Mouse (Mus musculus) kidney, adult 18-20 months (tissue): Measurements from ENCODE around the gene 1700029J07Rik.

Experiments used
- DNase-seq: peaks from one replicate; pipeline ENCODE4 v3.0.0; 2021

1700029J07Rik gene

DNA sequence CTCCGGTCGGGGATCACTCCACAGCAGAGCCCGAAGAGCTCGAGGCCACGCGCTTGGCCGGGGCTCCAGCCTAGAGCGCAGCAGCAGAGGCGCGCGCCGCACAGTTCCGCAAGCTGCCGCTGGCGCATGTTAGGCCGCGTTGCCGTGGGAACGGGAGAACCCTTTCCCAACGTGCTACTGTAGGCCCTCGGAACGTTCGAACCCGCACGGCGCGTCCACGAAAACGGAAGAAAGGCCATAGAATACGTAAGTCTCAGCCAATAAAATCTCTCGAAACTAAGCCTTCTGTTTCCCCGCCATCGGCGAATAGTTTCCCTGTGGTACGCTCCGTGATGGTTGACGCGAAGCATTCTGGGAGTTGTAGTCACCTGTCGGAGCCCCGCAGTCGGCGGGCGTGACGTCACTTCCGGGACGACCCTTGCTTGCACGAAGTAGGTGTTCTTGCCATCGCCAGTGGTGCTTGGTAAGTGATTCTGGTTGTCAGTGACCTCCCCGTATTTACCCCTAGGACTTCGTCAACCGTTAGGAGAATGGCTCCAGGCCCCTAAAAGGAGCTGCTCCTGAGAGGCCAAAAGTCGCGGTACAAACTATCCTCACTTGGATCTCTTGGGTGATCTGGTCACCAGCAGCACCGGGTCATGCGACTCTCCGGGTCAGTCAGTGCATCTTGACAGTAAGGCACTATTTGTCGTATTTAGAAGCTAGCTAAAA is at the start of gene 1700029J07Rik, which contains the start of gene Ufsp2:
Gene 1700029J07Rik, minus strand, starts transcription at position 127 of the 711 bp plus-strand sequence.
Gene Ufsp2, plus strand, starts transcription at position 403 of the 711 bp plus-strand sequence.
- peak; percentile 99 for DNase-seq

GRCm38 (mm10) chr8:46024392-46024791 is 49.3 kb upstream of the 1700029J07Rik start:
- no peak for DNase-seq

DNA sequence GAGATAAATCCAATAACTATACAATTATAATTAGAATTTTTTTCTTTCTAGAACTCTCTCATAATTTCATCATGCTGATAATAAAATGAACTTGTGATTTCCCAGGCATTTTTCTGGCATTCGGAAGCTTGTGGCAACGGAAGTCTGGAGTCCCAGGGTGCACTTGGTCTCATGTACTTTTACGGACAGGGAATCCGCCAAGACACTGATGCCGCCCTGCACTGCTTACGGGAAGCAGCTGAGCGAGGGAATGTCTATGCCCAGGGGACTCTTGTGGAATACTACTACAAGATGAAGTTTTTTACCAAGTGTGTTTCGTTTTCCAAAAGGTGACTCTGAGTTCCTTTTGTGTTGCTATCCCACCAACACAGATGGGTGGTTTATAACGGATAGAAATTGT is 47.7 kb upstream of the 1700029J07Rik start:
- DNase-seq = no peak

DNA sequence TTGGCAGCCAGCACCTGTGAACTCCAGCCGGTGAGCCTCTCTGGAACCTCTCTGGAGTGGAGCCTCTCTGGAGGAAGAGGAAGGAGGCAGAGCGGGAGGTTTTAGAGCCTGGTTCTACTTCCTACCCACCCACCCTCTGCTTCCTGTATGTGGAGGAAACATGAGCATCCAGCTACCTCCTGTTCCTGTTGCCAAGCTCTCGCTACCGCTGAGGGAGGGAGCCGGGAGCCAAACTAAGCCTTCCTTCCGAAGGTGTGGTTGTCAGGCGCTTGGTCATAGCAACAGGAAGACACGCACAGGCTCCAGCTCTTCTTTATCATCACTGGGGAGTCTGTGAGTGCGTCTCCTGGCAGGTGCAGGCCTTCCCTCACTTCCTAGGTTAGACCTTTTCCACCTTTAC is 47.2 kb upstream of the 1700029J07Rik start:
- no peak for DNase-seq

DNA sequence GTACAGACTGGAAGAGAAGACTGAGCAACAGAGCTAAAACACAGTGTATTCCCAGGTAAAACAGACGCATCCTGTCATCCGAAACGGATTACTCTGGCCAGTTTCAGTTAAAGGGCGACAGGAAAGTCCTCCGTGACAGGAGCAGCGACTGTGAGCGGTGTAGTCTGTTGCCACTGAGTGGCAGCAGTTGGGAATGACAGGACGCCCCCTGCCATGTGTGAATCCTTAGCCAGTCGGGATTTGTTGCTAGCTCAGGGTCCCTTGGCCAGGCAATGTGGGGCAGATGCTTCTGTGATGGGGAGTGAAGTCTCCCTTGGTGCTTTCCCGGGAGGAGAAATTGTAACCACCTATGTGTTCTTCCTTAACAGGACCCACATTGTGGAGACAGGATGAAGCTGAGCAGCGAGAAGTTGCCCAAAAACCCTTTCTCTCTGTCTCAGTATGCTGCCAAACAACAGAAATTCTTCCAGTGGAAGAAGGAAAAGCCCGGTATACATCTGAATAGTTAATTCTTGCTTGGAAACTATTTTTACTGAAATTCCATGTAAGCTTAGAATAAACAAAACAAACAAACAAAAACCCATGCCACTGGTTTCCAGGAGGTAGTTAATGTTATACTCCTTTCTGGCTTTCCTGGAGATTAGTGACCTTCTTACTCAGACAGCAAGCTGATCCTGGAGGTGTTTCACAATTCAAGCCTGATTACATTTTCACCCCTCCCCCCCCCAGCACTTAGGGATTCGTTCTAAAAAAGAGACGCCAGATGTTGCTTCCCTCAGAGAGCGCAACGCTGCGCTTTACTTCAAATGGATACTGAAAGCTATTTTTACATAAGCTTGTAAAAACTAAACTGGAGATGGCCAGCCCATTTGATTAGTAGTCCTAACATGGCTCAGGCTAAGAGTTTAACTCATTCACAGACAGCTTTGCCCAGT is 36.0 kb upstream of the 1700029J07Rik start:
- DNase-seq = peak; percentile 56

DNA sequence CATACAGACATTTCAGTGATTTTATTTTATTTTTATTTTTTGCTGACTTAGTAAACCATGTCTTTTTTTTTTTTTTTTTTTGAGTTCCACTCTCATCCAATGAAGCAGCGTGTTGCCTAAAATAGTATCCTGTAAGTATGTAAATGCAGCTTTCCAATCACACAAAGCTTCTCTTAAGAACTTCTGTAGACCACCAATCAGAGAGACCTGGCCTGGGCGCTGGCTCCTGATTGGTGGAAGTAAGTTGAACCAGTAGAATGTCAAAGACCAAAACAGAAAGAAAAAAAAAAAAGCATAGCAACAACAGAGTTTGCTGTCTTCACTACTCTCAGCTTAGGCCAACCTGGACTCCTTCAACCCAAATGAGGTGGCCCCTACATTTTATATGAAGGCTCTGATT is 35.3 kb upstream of the 1700029J07Rik start:
- no peak for DNase-seq

DNA sequence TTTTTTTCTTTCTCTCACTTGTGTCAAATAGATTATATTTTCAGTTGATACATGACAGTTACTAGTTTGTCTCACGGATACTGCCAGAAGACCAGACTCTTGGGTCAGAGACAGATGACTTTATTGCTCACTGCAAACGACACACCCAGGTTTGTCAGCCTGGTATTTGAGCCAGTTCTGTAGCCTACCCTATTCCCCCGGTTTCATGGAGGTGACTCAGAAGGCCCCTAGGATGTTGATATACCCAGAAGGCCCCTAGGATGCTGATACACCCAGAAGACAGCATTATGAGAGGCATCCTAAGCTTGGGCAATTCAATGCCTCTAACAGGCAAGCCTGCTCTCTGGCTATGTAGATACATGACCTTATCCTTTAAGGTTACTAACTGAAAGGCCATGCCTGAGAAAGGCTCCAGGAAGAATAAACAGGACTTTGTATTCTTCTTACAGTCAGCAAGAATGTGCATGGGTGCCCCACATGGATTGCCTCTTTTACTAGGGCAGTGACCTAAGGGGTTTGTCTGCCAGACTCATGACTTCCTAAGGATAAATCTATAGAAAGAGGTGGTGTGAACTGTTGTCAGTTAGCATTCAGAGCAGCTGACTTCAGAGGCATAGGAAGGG is 32.1 kb upstream of the 1700029J07Rik start:
- DNase-seq = no peak

DNA sequence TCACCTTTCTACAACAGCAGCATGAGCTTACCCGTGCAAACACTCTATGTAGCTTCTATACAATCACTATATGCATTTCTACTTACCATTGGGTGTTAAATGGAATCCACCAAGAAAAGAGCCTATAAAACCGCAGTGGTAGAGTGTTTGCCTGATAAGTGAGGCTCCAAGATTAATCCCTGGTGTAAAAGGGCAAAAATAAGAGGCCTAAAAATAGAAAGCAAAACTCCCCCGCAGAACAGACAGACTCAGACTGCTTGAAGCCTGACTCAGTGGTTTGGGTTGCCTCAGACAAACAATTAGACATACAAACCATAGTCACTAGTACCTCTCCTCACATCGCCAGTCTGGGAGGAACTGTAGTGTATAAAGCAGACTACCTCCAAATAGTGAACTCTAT is 30.5 kb upstream of the 1700029J07Rik start, which contains the start of gene Ankrd37:
Gene Ankrd37, minus strand, starts transcription at position 112 of the 400 bp plus-strand sequence.
- DNase-seq = no peak

DNA sequence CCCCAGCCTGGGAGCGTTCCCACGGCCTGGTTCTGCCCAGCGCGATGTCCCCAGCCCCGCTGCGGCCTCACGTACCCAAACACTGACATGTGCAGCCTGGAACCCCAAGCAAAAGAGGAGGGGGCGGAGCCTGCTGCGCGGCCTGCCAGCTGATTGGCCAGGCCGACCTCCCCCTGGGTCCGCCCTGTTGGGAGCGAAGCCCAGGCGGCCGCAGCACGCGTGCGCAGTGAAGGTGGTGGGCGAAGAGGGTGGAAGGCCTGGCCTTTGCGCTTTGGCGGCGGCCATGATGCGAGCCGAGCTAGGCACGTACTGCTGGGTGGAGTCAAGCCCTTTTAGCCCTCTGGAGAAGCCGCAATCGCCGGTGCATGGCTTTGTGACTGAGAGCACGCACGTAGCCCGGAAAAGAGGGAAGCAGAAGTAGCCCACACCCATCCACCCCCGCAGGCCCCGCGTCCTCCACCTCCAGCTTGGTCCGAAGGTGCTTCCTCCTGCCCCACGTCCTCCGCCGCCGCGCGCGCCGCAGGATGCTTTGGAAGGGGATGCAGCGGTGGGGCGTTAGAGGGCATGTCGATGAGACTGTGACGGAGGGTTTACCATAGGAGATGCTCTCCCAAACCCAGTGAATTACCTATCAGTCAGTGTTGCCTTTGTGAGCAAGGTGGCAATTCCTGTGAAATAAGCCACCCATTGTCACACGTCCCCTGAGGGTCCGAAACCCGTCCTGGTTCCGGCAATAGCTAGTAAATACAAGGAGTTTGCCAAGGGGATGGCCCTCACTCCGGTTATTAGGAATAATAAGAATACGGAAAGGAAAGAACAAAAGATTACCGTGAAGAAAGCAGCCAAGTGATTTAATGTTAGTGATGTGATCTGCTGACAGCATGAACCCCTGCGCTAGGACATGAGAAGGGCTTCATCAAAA is 25.0 kb upstream of the 1700029J07Rik start:
- peak; percentile 99 for DNase-seq

DNA sequence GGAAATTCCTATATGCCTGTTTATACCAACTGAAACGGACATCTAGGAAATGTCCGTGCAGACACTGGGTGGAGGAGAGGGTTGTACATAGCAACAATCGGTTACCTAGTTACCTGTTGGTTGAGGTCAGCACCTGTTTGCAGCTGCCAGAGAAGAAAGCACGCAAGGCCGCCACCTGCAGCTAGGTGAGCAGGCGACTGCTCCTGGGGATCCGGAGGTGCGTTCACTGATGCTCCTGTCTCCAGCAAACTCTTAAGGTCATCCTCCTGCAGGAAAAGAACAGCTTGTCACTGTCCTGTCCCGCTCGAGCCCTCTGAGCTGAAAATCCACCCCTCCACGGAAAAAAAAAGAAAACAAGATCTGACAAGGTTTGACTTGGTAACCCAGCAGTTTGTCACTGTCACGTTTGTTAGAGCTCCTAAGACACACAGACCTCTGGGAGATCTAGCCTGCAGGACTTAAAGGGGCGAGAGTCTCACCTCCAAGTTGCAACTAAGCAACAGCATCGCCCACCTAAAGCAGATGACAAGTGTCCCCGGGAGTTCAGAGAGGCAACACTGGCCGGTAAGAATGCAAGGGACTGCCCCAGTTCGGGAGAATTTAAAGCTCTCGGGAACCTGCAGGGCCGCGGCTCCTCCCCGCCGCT is 24.2 kb upstream of the 1700029J07Rik start, which contains the start of gene Lrp2bp:
Gene Lrp2bp, plus strand, starts transcription at position 166 of the 646 bp plus-strand sequence.
- peak; percentile 49 for DNase-seq

DNA sequence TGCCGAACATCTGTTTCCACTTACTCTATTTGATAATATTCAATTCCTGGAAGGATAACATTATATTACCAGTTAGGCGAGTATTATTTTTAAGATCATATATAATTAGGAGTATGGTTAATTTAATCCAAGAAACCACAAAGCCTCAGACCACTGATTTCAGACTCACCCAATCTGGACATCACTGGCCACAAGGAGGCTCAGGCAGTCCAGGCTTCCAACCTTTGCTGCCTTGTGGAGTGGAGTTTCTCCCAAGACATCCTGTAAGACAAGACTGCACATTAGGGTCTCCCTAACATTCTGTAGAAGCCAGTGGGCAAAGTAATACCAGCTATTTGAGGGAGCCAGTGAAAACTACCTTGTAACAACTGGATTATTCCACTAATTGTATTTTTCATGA is 23.2 kb upstream of the 1700029J07Rik start:
- no peak for DNase-seq

DNA sequence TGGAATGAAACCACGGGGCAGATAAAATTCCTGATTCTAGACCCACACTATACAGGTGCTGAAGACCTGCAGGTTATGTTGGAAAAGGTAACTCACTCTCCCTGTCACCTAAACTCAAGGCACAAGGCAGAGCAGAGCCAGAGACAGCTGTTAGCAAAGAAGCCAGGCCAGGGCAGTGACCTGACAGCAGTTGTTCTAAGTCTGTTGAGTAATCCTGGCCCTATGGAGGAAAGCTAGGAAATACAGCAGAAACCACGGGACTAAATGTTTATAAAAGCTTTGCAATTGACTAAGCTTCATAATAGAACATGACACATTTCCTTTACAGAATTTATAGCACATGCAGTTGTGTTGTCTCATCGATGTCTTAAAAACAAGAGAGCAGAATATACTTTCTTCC is 20.5 kb upstream of the 1700029J07Rik start:
- DNase-seq = no peak

- DNase-seq = no peak
Observed at GRCm38 (mm10) chr8:45994111-45994510, 19.1 kb upstream of the 1700029J07Rik start.

GRCm38 (mm10) chr8:45990631-45991310 is 15.7 kb upstream of the 1700029J07Rik start:
- DNase-seq = no peak

DNA sequence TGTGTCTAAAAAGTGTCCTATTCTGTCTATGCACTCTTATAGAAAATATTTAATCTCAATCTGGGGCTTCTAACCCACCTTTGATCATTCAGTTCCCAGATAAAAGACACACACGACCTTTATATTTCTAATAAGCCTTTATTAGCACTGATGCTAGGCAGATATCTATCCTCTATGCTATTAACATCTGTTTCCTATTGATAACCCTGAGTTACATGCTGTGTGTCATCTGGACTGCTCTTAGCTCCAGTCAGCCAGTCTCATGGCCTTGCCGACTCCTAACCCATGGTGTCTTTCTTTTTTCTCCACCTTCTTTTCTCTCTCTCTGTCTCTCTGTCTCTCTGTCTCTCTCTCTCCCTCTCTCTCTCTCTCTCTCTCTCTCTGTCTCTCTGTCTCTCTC is 13.1 kb upstream of the 1700029J07Rik start:
- no peak for DNase-seq

GRCm38 (mm10) chr8:45986665-45987064 is 11.6 kb upstream of the 1700029J07Rik start:
- DNase-seq = no peak

DNA sequence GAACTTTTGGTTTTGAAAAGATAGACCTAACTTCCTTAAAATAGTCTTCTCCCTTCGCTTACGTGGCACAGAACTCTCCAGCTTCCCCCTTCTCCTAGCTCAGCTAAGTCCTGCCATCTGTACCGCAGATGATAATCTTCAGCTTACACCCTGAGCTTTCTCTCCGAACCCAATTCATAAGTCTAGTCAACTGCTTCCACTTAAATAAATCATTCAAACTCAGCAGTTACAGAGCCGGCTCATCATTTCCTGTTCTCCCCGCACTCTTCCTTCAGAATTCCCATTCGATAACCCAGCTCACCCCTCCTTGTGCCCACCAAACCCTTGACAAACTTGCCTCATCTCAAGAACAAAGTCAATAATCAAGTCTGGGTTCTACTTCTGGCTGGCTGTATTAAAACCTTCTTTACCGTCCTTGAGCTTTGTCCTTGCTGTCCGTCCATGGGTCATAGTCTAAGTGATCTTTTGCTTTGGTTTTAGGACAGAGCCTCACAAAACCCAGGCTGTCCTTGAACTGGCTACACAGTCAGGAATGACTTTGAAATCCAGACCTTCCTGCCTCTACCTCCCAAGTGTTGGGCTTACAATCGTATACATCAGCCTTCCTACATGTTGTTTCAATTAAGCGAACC is 901 bp upstream of the 1700029J07Rik start:
- DNase-seq = no peak

DNA sequence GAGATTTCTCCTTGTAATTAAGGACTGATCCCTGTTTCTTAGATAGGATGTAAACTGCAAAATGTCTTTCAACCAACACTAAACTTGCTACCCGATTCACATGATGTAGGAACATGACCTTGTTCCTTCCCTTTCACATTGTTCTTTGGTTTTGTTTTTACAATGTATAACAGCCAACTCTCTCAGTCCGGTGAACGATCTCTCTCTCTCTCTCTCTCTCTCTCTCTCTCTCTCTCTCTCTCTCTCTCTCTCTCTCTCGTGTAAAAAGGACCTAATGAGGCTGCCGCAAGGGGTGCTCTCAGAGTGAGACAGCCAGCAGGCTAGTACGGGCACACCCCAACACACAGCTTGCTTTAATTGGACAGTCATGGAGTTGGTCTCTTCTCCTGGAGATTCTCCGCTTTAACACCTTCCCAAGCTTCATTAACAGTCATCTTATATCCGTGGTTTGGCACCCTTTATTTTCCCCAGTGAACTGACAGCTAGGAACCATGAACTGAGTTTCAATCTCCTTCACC is 1.0 kb downstream of the 1700029J07Rik start:
- no peak for DNase-seq

DNA sequence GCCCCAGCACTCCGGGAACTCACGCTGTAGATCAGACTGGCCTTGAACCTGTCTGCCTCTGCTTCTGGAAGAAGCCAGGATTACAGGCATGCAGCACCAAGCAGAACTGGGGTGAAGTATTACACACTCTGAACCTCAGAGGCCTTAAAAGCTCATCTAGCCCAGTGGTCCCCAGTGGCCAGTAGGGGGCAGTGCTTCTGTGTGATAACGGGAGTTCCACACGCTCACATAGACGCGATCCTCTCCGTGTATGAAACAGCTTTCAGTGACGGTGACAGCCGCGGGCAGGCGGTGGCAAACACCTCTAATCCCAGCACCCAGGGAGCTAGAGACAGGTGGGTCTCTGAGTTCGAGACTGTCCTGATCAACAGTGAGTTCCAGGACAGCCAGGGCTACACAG is 4.2 kb downstream of the 1700029J07Rik start:
- DNase-seq = no peak

GRCm38 (mm10) chr8:45950622-45951021 is 24.4 kb downstream of the 1700029J07Rik start:
- DNase-seq = no peak
